Mouse (Mus musculus): ENCODE measurements around the gene Stxbp6. TPM values are rescaled to one million over a fixed set of nuclear protein-coding genes. Genes with fewer than 3 reads are reported as not detected.

Stxbp6 gene
- polyA plus RNA-seq, 1 experiment from 2014 or later, result 8.9 TPM

DNA sequence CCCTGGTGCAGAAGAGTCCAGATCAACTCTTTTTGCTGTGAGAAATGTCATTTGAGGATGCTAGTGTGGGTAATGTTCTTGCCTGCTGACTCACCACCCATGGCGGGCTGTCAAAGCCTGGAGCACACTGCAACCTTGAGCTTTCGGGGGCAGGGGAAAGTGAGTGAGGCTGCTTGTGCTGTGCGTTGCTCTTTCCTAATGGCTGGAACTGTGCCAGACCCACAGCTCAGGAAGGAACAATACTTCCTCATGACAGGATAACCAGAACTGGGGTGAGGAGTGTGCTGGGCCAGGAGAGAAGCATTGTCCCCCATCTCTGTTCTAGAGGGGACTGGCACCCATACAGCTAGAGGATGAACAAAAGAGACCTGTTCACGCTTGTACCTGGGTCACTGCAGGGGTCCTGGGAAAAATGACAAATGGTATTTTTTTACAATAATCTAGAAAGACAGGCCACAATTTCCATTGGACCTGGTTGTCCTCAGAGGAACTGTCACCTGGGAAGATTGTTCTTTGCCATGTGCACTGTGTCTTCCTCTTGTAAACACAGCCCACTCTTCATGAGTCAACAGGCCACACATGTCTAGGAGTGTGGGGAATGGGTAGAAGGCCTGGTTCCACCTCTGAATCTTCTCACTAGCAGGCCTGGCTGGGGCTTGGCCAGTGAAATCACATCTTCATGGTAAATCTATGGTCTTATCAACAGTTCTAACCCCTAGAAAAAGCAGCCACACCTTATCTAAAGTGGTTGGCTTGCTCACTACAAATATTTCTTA is 216.2 kb downstream of the Stxbp6 start:
- Histone ChIP-seq H3K4me2 (no peak overlapping the region), H3K9ac (no peak overlapping the region), H3K27me3 (replicated peaks) (no peaks in the 10 kb centered on the region), H3K4me1 (peaks cover 11% of the 10 kb centered on the region), H3K36me3 (no peaks in the 10 kb centered on the region), H3K4me3 (no peak overlapping the region), H3K9me3 (no peaks in the 10 kb centered on the region), H3K27ac (replicated peaks) (0 out of 2 replicates have a peak overlapping the region, but pooled peaks have one; percentile 4)
- ATAC-seq (ENCODE audit: extremely low read depth, insufficient number of reproducible peaks, low FRiP score, low TSS enrichment), result no peak
- WGBS, result 29% methylated on average over 4 of the region's 4 CpGs

DNA sequence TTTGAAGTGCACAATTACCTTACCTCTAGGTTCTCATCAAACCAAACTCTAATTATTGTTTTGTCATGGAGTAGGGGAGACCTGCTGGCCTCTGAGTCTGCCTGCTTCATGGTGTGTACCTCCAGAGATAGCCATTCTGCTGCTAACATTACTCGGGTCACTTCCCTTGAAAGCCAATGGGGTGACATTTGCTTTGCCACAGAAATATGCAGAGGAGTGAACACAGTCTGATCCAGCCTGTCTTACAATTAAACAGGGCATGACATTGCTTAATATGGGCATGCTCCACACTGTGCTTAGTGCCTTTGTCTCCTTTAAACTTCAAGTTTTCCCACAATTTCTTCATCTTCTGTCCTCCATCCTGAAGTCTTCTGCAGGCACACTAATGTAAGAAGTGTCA is 222.5 kb downstream of the Stxbp6 start:
- Histone ChIP-seq H3K36me3 (peaks cover 7% of the 10 kb centered on the region; the same call in 1 of the 2 replicates), H3K9me3 (no peaks in the 10 kb centered on the region), H3K9ac (no peak overlapping the region), H3K4me3 (no peak overlapping the region), H3K4me1 (no peaks in the 10 kb centered on the region), H3K4me2 (no peak overlapping the region), H3K27ac (replicated peaks) (no peak overlapping the region), H3K27me3 (replicated peaks) (no peaks in the 10 kb centered on the region)
- no peak for ATAC-seq (ENCODE audit: extremely low read depth, insufficient number of reproducible peaks, low FRiP score, low TSS enrichment)
- WGBS, result 82% methylated on average over 1 of the region's 1 CpGs

DNA sequence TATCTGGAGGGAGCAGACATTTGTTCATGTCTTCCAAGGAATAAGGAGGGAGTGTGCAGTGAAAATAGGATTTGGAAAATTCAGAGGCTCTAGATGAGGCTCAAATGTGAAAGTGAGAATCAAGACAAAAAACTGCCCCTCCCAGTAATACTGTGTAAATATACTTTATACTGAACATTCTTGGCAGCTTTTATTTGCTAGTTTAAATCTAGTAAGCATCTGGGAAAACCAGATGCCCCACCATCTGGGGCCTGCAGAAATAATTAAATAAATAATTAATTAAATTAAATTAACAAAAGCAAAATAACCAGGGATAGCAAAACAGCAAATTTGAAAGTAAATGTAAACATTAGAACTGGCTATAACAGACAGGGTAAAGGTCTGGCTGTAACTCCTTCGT is 224.0 kb downstream of the Stxbp6 start:
- Histone ChIP-seq H3K9ac (no peak overlapping the region), H3K27ac (replicated peaks) (no peak overlapping the region), H3K36me3 (peaks cover 7% of the 10 kb centered on the region; the same call in 1 of the 2 replicates), H3K4me1 (no peaks in the 10 kb centered on the region), H3K4me2 (no peak overlapping the region), H3K27me3 (replicated peaks) (no peaks in the 10 kb centered on the region), H3K4me3 (no peak overlapping the region), H3K9me3 (no peaks in the 10 kb centered on the region)
- WGBS, result 82% methylated on average over 1 of the region's 1 CpGs
- no peak for ATAC-seq (ENCODE audit: extremely low read depth, insufficient number of reproducible peaks, low FRiP score, low TSS enrichment)

DNA sequence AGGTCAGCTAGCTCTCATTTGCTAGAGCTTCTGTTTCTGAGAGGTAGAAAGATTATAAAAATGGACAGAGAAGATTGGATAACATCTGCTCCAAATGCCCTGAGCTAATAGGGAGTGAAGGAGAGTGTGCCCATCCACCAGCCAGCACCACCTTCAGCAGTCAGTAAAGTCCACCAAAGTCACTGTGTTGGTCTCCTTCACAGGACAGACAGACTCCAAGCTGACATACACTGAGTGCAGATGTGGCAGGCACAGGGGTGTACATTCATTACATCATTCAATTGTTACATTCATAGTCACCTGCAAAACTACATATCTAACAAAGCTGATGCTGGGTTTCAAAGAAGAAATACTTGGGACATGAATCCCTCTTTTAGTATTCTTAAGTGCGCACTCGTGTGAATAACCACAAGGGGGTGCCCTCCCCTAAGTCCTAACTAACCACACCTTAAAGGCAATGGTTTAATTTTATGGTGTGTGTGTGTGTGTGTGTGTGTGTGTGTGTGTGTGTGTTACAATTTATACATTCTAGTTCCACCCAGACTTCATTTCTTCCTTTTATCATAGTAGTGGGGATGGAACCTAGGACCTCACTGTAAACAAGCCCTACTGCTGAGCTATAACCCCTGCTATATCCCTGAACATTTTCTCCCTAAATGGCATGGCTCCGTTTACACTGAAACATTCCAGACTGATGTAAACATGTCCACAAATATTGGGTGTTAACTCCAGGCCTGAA is 225.9 kb downstream of the Stxbp6 start:
- Histone ChIP-seq H3K27me3 (replicated peaks) (no peaks in the 10 kb centered on the region), H3K36me3 (peaks cover 7% of the 10 kb centered on the region; the same call in 1 of the 2 replicates), H3K27ac (replicated peaks) (no peak overlapping the region), H3K4me2 (no peak overlapping the region), H3K4me3 (no peak overlapping the region), H3K4me1 (no peaks in the 10 kb centered on the region), H3K9me3 (no peaks in the 10 kb centered on the region), H3K9ac (no peak overlapping the region)
- WGBS, result 39% methylated on average over 3 of the region's 3 CpGs
- ATAC-seq (ENCODE audit: extremely low read depth, insufficient number of reproducible peaks, low FRiP score, low TSS enrichment), result no peak

DNA sequence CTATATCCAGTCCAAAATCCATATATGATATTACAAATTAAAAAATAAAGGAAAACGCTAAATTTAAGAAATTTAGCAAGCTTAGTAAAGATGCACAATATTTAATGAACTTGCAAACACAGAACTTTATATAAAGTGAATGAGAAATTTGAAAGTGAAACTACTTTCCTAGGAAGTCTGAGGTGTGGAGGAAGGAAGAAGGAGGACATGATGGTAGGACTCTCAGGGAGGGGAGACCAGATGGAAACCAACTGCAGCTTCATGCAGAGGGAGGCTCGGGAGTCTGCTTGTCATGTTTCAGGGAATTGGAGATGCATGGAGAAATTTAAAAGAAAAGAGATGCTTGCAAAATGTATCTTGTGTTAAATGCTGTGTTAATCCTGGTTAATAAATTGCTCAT is 233.9 kb downstream of the Stxbp6 start:
- H3K4me2 ChIP-seq, result no peak overlapping the region
- no peaks in the 10 kb centered on the region for H3K9me3 ChIP-seq
- H3K4me1 ChIP-seq, result peaks cover 4% of the 10 kb centered on the region; the same call in 1 of the 2 replicates
- H3K27ac ChIP-seq (replicated peaks), result no peak overlapping the region
- no peak for ATAC-seq (ENCODE audit: extremely low read depth, insufficient number of reproducible peaks, low FRiP score, low TSS enrichment)
- no peaks in the 10 kb centered on the region for H3K27me3 ChIP-seq (replicated peaks)
- H3K36me3 ChIP-seq, result no peaks in the 10 kb centered on the region
- WGBS, result 63% methylated on average over 2 of the region's 2 CpGs
- no peak overlapping the region for H3K4me3 ChIP-seq
- no peak overlapping the region for H3K9ac ChIP-seq

DNA sequence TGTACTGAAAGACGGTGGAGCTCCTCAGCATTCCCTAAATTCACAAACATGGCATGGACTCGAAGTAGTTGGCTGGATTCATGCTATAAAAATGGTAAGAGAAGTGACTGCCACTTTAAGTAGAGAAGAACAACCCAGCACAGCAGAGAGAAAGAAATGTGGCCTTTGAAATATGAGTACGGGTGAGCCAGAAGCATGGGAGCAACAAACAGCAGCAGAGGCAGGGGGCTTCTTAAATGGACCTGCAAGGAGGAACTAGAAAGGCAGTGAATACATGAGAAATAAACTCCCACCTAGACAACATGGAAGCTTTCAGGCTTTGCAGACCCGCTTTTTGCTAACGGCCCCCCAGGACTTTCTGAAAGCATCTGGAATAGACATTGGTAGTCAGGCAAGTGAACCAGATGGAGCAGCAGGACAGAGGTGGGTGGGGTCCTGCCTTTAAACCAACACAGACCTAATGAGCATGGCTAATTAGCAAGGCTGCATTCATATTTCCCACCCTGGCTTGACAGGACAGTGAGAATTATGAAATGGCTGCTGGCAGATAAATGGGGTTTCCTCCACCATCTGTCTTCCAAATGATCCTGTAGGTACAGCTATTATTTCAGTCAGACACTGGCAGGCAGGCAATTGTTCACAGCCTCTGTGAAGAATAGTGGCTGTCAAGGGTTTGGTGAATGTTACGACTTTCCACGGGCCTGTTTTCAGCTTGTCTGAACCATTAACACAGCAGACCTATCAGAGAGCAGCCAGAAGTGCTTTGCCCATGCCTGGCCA is 234.7 kb downstream of the Stxbp6 start:
- Histone ChIP-seq H3K4me1 (peaks cover 4% of the 10 kb centered on the region; the same call in 1 of the 2 replicates), H3K4me2 (no peak overlapping the region), H3K27me3 (replicated peaks) (no peaks in the 10 kb centered on the region), H3K27ac (replicated peaks) (no peak overlapping the region), H3K4me3 (no peak overlapping the region), H3K9me3 (no peaks in the 10 kb centered on the region), H3K9ac (no peak overlapping the region), H3K36me3 (no peaks in the 10 kb centered on the region)
- ATAC-seq (ENCODE audit: extremely low read depth, insufficient number of reproducible peaks, low FRiP score, low TSS enrichment), result no peak
- WGBS, result 56% methylated on average over 7 of the region's 7 CpGs

DNA sequence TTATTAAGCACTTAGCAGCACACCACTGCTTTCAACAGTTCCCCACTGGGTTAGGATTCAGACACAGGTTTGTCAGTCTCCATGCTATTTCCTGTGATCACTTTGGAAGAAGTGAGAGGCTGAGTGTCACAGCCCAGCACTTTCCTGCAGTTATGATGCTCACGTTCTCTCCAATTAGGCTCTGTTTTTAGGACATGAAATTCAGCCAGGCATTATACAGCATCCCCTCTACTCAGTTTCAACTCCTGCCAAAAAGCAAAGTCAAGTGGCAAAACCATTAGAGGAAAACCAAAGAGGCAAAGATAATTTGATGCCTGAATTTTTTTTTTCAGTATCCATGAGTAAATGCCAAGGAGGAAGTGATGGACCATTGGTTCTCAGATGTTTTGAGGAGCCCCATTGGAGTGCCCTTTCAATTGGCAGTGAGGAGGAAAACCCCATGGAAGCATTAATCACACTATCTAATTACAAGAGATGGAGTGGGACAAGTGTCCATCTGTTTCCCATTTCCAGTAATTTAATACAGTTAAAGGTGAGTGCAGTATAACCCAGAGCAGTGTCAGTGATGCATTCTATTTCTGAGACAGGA is 238.5 kb downstream of the Stxbp6 start:
- Histone ChIP-seq H3K4me3 (no peak overlapping the region), H3K9me3 (peaks cover 8% of the 10 kb centered on the region; the same call in 1 of the 2 replicates), H3K9ac (no peak overlapping the region), H3K4me2 (no peak overlapping the region), H3K4me1 (peaks cover 4% of the 10 kb centered on the region; the same call in 1 of the 2 replicates), H3K36me3 (no peaks in the 10 kb centered on the region), H3K27me3 (replicated peaks) (no peaks in the 10 kb centered on the region), H3K27ac (replicated peaks) (no peak overlapping the region)
- WGBS, result 67% methylated on average over 1 of the region's 1 CpGs
- ATAC-seq (ENCODE audit: extremely low read depth, insufficient number of reproducible peaks, low FRiP score, low TSS enrichment), result no peak

DNA sequence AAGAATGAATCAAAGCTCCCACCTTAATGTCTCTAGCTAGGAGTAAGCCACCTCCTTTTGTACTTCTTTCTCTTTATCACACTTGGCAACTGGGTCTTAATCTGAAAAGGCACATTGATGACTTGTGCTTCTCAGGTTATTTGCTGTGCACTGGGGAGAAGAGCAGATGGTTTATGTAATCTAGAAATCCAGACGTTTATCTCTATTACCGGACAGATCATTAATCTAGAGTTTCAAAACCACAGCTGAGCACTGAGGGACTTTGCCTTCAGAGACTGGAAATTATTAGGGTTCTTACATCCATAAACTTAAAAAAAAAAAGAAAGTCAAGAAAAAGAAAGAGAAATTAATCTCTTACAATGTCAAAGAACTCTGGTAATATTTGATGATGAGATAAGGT is 262.6 kb downstream of the Stxbp6 start:
- Histone ChIP-seq H3K4me1 (no peaks in the 10 kb centered on the region), H3K9me3 (no peaks in the 10 kb centered on the region), H3K4me3 (no peak overlapping the region), H3K4me2 (no peak overlapping the region), H3K36me3 (no peaks in the 10 kb centered on the region), H3K9ac (no peak overlapping the region), H3K27me3 (replicated peaks) (no peaks in the 10 kb centered on the region), H3K27ac (replicated peaks) (no peak overlapping the region)
- WGBS, result 64% methylated on average over 2 of the region's 2 CpGs
- ATAC-seq (ENCODE audit: extremely low read depth, insufficient number of reproducible peaks, low FRiP score, low TSS enrichment), result no peak

DNA sequence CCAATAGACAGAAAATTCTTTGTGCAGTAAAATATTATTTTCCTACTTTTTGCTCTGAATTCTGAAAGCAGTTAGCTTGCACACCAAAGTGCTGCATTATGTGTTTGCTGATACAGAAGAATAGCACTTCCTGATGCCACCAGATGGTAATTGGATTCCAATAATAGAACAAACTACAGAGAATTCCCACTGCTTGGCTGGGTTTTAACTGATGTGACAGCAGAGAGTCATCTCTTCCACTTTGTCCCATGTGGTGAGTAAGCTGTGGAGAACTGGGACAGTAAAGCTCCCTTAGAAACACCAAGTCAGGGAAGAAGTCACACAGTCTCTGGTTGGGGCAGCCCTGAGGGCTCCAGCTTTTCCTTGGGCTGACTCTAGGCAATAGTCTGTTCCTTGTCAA is 270.3 kb downstream of the Stxbp6 start:
- H3K27me3 ChIP-seq (replicated peaks), result no peaks in the 10 kb centered on the region
- no peak overlapping the region for H3K27ac ChIP-seq (replicated peaks)
- no peaks in the 10 kb centered on the region for H3K4me1 ChIP-seq
- H3K4me2 ChIP-seq, result no peak overlapping the region
- ATAC-seq (ENCODE audit: extremely low read depth, insufficient number of reproducible peaks, low FRiP score, low TSS enrichment), result no peak
- H3K4me3 ChIP-seq, result no peak overlapping the region
- no peak overlapping the region for H3K9ac ChIP-seq
- H3K9me3 ChIP-seq, result no peaks in the 10 kb centered on the region
- no peaks in the 10 kb centered on the region for H3K36me3 ChIP-seq

Data from heart, embryonic 13.5 days (tissue).